Mouse (Mus musculus): ENCODE results near the gene She. TPM values are rescaled to one million over a fixed set of nuclear protein-coding genes. Genes with fewer than 3 reads are reported as not detected.

The She gene
- total and polyA plus RNA-seq, 3 experiments: not detected

GRCm38 (mm10) chr3:89865020-89865419 lies 33.9 kb downstream of the She start:
- Histone ChIP-seq H3K4me1 (ENCODE audit: insufficient read depth, low read depth, low read length) (no peaks in the 10 kb centered on the region), H3K9me3 (replicated peaks) (no peaks in the 10 kb centered on the region), H3K4me3 (ENCODE audit: low read depth, low read length) (no peak overlapping the region), H3K27me3 (ENCODE audit: insufficient read depth, low read length) (peaks cover 17% of the 10 kb centered on the region), H3K36me3 (replicated peaks) (no peaks in the 10 kb centered on the region)
- no peak for TF ChIP-seq CTCF (IDR thresholded peaks at IDR 0.05; ENCODE audit: low read depth, low read length)
- TF ChIP-seq TAL1 (conservative IDR thresholded peaks at IDR 0.05; ENCODE audit: low read depth, low read length): no peak
- TF ChIP-seq POLR2AphosphoS5 (IDR thresholded peaks at IDR 0.05; ENCODE audit: insufficient replicate concordance, low read depth, low read length): no peak
- no peak for TF ChIP-seq GATA1 (IDR thresholded peaks at IDR 0.05; ENCODE audit: borderline replicate concordance, low read length)
- TF ChIP-seq GATA2 (IDR thresholded peaks at IDR 0.05; ENCODE audit: borderline replicate concordance, low read depth, low read length): no peak
- no peak for DNase-seq (ENCODE audit: low spot score)
- no peak for ATAC-seq (ENCODE audit: extremely low read depth, insufficient number of reproducible peaks, low FRiP score, poor library complexity, severe bottlenecking)

- Histone ChIP-seq H3K9me3 (replicated peaks) (no peaks in the 10 kb centered on the region), H3K4me3 (ENCODE audit: low read depth, low read length) (no peak overlapping the region), H3K36me3 (replicated peaks) (no peaks in the 10 kb centered on the region), H3K27me3 (ENCODE audit: insufficient read depth, low read length) (peaks cover 16% of the 10 kb centered on the region), H3K4me1 (ENCODE audit: insufficient read depth, low read depth, low read length) (no peaks in the 10 kb centered on the region)
- no peak for DNase-seq (ENCODE audit: low spot score)
- no peak for TF ChIP-seq GATA1 (IDR thresholded peaks at IDR 0.05; ENCODE audit: borderline replicate concordance, low read length)
- no peak for TF ChIP-seq POLR2AphosphoS5 (IDR thresholded peaks at IDR 0.05; ENCODE audit: insufficient replicate concordance, low read depth, low read length)
- no peak for TF ChIP-seq GATA2 (IDR thresholded peaks at IDR 0.05; ENCODE audit: borderline replicate concordance, low read depth, low read length)
- TF ChIP-seq CTCF (IDR thresholded peaks at IDR 0.05; ENCODE audit: low read depth, low read length): no peak
- no peak for TF ChIP-seq TAL1 (conservative IDR thresholded peaks at IDR 0.05; ENCODE audit: low read depth, low read length)
- no peak for ATAC-seq (ENCODE audit: extremely low read depth, insufficient number of reproducible peaks, low FRiP score, poor library complexity, severe bottlenecking)
These were observed 34.6 kb downstream of the She start for GRCm38 (mm10) chr3:89865764-89866163.

GRCm38 (mm10) chr3:89867651-89868050 lies 36.5 kb downstream of the She start:
- DNase-seq (ENCODE audit: low spot score) (no peak), ATAC-seq (ENCODE audit: extremely low read depth, insufficient number of reproducible peaks, low FRiP score, poor library complexity, severe bottlenecking) (no peak)
- Histone ChIP-seq H3K4me3 (ENCODE audit: low read depth, low read length) (no peak overlapping the region), H3K27me3 (ENCODE audit: insufficient read depth, low read length) (peaks cover 19% of the 10 kb centered on the region), H3K4me1 (ENCODE audit: insufficient read depth, low read depth, low read length) (no peaks in the 10 kb centered on the region), H3K9me3 (replicated peaks) (no peaks in the 10 kb centered on the region), H3K36me3 (replicated peaks) (no peaks in the 10 kb centered on the region)
- no peak for TF ChIP-seq CTCF (IDR thresholded peaks at IDR 0.05; ENCODE audit: low read depth, low read length)
- TF ChIP-seq GATA2 (IDR thresholded peaks at IDR 0.05; ENCODE audit: borderline replicate concordance, low read depth, low read length): no peak
- TF ChIP-seq TAL1 (conservative IDR thresholded peaks at IDR 0.05; ENCODE audit: low read depth, low read length): no peak

GRCm38 (mm10) chr3:89868357-89868756 lies 37.2 kb downstream of the She start:
- Histone ChIP-seq H3K4me1 (ENCODE audit: insufficient read depth, low read depth, low read length) (no peaks in the 10 kb centered on the region), H3K9me3 (replicated peaks) (no peaks in the 10 kb centered on the region), H3K27me3 (ENCODE audit: insufficient read depth, low read length) (peaks cover 17% of the 10 kb centered on the region), H3K36me3 (replicated peaks) (no peaks in the 10 kb centered on the region), H3K4me3 (ENCODE audit: low read depth, low read length) (no peak overlapping the region)
- TF ChIP-seq GATA2 (IDR thresholded peaks at IDR 0.05; ENCODE audit: borderline replicate concordance, low read depth, low read length) (no peak), CTCF (IDR thresholded peaks at IDR 0.05; ENCODE audit: low read depth, low read length) (no peak), TAL1 (conservative IDR thresholded peaks at IDR 0.05; ENCODE audit: low read depth, low read length) (no peak), GATA1 (IDR thresholded peaks at IDR 0.05; ENCODE audit: borderline replicate concordance, low read length) (no peak), POLR2AphosphoS5 (IDR thresholded peaks at IDR 0.05; ENCODE audit: insufficient replicate concordance, low read depth, low read length) (no peak)
- DNase-seq (ENCODE audit: low spot score): no peak
- ATAC-seq (ENCODE audit: extremely low read depth, insufficient number of reproducible peaks, low FRiP score, poor library complexity, severe bottlenecking): no peak

GRCm38 (mm10) chr3:89868956-89869355 lies 37.8 kb downstream of the She start:
- no peaks in the 10 kb centered on the region for H3K4me1 ChIP-seq (ENCODE audit: insufficient read depth, low read depth, low read length)
- no peak overlapping the region for H3K4me3 ChIP-seq (ENCODE audit: low read depth, low read length)
- H3K27me3 ChIP-seq (ENCODE audit: insufficient read depth, low read length): peaks cover 14% of the 10 kb centered on the region
- TF ChIP-seq POLR2AphosphoS5 (IDR thresholded peaks at IDR 0.05; ENCODE audit: insufficient replicate concordance, low read depth, low read length): no peak
- TF ChIP-seq GATA1 (IDR thresholded peaks at IDR 0.05; ENCODE audit: borderline replicate concordance, low read length): no peak
- no peak for TF ChIP-seq CTCF (IDR thresholded peaks at IDR 0.05; ENCODE audit: low read depth, low read length)
- TF ChIP-seq TAL1 (conservative IDR thresholded peaks at IDR 0.05; ENCODE audit: low read depth, low read length): no peak
- TF ChIP-seq GATA2 (IDR thresholded peaks at IDR 0.05; ENCODE audit: borderline replicate concordance, low read depth, low read length): no peak
- H3K36me3 ChIP-seq (replicated peaks): no peaks in the 10 kb centered on the region
- DNase-seq (ENCODE audit: low spot score): no peak
- no peak for ATAC-seq (ENCODE audit: extremely low read depth, insufficient number of reproducible peaks, low FRiP score, poor library complexity, severe bottlenecking)
- H3K9me3 ChIP-seq (replicated peaks): no peaks in the 10 kb centered on the region

GRCm38 (mm10) chr3:89869556-89869955 lies 38.4 kb downstream of the She start:
- no peaks in the 10 kb centered on the region for H3K36me3 ChIP-seq (replicated peaks)
- H3K27me3 ChIP-seq (ENCODE audit: insufficient read depth, low read length): peaks cover 14% of the 10 kb centered on the region
- no peak overlapping the region for H3K4me3 ChIP-seq (ENCODE audit: low read depth, low read length)
- DNase-seq (ENCODE audit: low spot score) (no peak), ATAC-seq (ENCODE audit: extremely low read depth, insufficient number of reproducible peaks, low FRiP score, poor library complexity, severe bottlenecking) (no peak)
- H3K9me3 ChIP-seq (replicated peaks): no peaks in the 10 kb centered on the region
- H3K4me1 ChIP-seq (ENCODE audit: insufficient read depth, low read depth, low read length): no peaks in the 10 kb centered on the region
- TF ChIP-seq GATA1 (IDR thresholded peaks at IDR 0.05; ENCODE audit: borderline replicate concordance, low read length): no peak
- no peak for TF ChIP-seq CTCF (IDR thresholded peaks at IDR 0.05; ENCODE audit: low read depth, low read length)
- TF ChIP-seq GATA2 (IDR thresholded peaks at IDR 0.05; ENCODE audit: borderline replicate concordance, low read depth, low read length): no peak
- TF ChIP-seq POLR2AphosphoS5 (IDR thresholded peaks at IDR 0.05; ENCODE audit: insufficient replicate concordance, low read depth, low read length): no peak
- no peak for TF ChIP-seq TAL1 (conservative IDR thresholded peaks at IDR 0.05; ENCODE audit: low read depth, low read length)

Data from G1E (cell line).